Mouse (Mus musculus) E14TG2a.4 (cell line): ENCODE data around the gene Tmem39b.

Experiments
- H3K27me3 ChIP-seq: 2 replicates; pipeline ENCODE4 v1.6.1; 2014; ENCODE audit warnings: low read length, control low read depth; ENCODE audit not compliant: insufficient read depth
- H3K36me3 ChIP-seq: 2 replicates; pipeline ENCODE4 v1.6.1; 2014; ENCODE audit warnings: low read length, control low read depth; ENCODE audit not compliant: insufficient read depth
- H3K4me1 ChIP-seq: replicated peaks from 2 replicates; pipeline ENCODE4 v1.6.1; 2014; ENCODE audit warnings: low read depth, low read length, control low read depth
- H3K4me3 ChIP-seq: replicated peaks from 2 replicates; pipeline ENCODE4 v1.5.1; 2014; ENCODE audit warnings: mild to moderate bottlenecking, low read length
- H3K9me3 ChIP-seq: 2 replicates; pipeline ENCODE4 v1.6.1; 2014; ENCODE audit warnings: low read length, control low read depth
- CTCF ChIP-seq: conservative IDR thresholded peaks from 2 replicates; pipeline ENCODE4 v1.5.1; 2014; ENCODE audit warnings: low read length
- NANOG ChIP-seq: IDR thresholded peaks from 2 replicates; pipeline ENCODE4 v1.6.1; 2014; ENCODE audit warnings: borderline replicate concordance, low read length, mixed read lengths
- POU5F1 ChIP-seq: IDR thresholded peaks from 2 replicates; pipeline ENCODE4 v1.6.1; 2014; ENCODE audit warnings: low read length, borderline replicate concordance

Tmem39b gene

GRCm38 (mm10) chr4:129661584-129661983 is 35.1 kb downstream of the Tmem39b start:
- H3K9me3 ChIP-seq: no peaks in the 10 kb centered on the region
- H3K36me3 ChIP-seq: peaks cover 62% of the 10 kb centered on the region
- no peak overlapping the region for H3K4me3 ChIP-seq
- TF ChIP-seq NANOG (no peak), POU5F1 (no peak), CTCF (no peak)
- H3K27me3 ChIP-seq: no peaks in the 10 kb centered on the region
- H3K4me1 ChIP-seq: peaks cover 3% of the 10 kb centered on the region; the same call in 1 of the 2 replicates

GRCm38 (mm10) chr4:129654770-129655169 is 41.9 kb downstream of the Tmem39b start:
- no peaks in the 10 kb centered on the region for H3K9me3 ChIP-seq
- no peak overlapping the region for H3K4me3 ChIP-seq
- no peaks in the 10 kb centered on the region for H3K27me3 ChIP-seq
- H3K4me1 ChIP-seq: no peaks in the 10 kb centered on the region
- H3K36me3 ChIP-seq: peaks cover 93% of the 10 kb centered on the region
- no peak for TF ChIP-seq POU5F1
- TF ChIP-seq NANOG: no peak
- no peak for TF ChIP-seq CTCF

- H3K4me3 ChIP-seq: no peak overlapping the region
- TF ChIP-seq POU5F1: no peak
- TF ChIP-seq CTCF: no peak
- no peak for TF ChIP-seq NANOG
- no peaks in the 10 kb centered on the region for H3K9me3 ChIP-seq
- peaks cover 95% of the 10 kb centered on the region for H3K36me3 ChIP-seq
- H3K27me3 ChIP-seq: no peaks in the 10 kb centered on the region
- no peaks in the 10 kb centered on the region for H3K4me1 ChIP-seq
Observed at GRCm38 (mm10) chr4:129650359-129650758, 46.3 kb downstream of the Tmem39b start.

GRCm38 (mm10) chr4:129648656-129649055 is 48.0 kb downstream of the Tmem39b start:
- Histone ChIP-seq H3K4me3 (no peak overlapping the region), H3K9me3 (no peaks in the 10 kb centered on the region), H3K27me3 (no peaks in the 10 kb centered on the region), H3K36me3 (peaks cover 95% of the 10 kb centered on the region), H3K4me1 (no peaks in the 10 kb centered on the region)
- TF ChIP-seq POU5F1 (no peak), NANOG (no peak)

GRCm38 (mm10) chr4:129645204-129645603 is 51.4 kb downstream of the Tmem39b start:
- Histone ChIP-seq H3K4me3 (no peak overlapping the region), H3K9me3 (no peaks in the 10 kb centered on the region), H3K4me1 (peaks cover 12% of the 10 kb centered on the region), H3K36me3 (peaks cover 67% of the 10 kb centered on the region), H3K27me3 (no peaks in the 10 kb centered on the region)
- TF ChIP-seq POU5F1: no peak
- TF ChIP-seq CTCF: no peak
- no peak for TF ChIP-seq NANOG

- TF ChIP-seq NANOG: no peak
- no peak for TF ChIP-seq CTCF
- TF ChIP-seq POU5F1: no peak
- Histone ChIP-seq H3K27me3 (no peaks in the 10 kb centered on the region), H3K9me3 (no peaks in the 10 kb centered on the region), H3K36me3 (peaks cover 64% of the 10 kb centered on the region), H3K4me1 (peaks cover 39% of the 10 kb centered on the region), H3K4me3 (peak overlapping the region; percentile 88)
Observed at GRCm38 (mm10) chr4:129641756-129642155, 54.9 kb downstream of the Tmem39b start.

- Histone ChIP-seq H3K4me3 (peak within 1 kb of the TSS; percentile 88), H3K36me3 (peaks cover 64% of the 10 kb centered on the region), H3K27me3 (no peaks in the 10 kb centered on the region), H3K9me3 (no peaks in the 10 kb centered on the region), H3K4me1 (peaks cover 44% of the 10 kb centered on the region)
- TF ChIP-seq CTCF (no peak), POU5F1 (no peak), NANOG (no peak)
Observed at GRCm38 (mm10) chr4:129640638-129641467, 55.8 kb downstream of the Tmem39b start, which contains the start of gene Txlna. Gene Txlna (minus strand): TSS chr4:129641065.

- Histone ChIP-seq H3K27me3 (no peaks in the 10 kb centered on the region), H3K9me3 (no peaks in the 10 kb centered on the region), H3K4me3 (peak overlapping the region; percentile 88), H3K36me3 (peaks cover 64% of the 10 kb centered on the region), H3K4me1 (peaks cover 45% of the 10 kb centered on the region)
- no peak for TF ChIP-seq CTCF
- TF ChIP-seq NANOG: no peak
- TF ChIP-seq POU5F1: no peak
Observed at GRCm38 (mm10) chr4:129640101-129640637, 56.5 kb downstream of the Tmem39b start.
